Mouse (Mus musculus) spleen, postnatal 14 days (tissue): ENCODE data around the gene Cnr2.

Experiments
- DNase-seq, 2 experiments: peaks; one replicate each; pipeline ENCODE4 v3.0.0; 2021 to 2022; ENCODE audit warnings: low spot score in 2 of 2

Gene Cnr2

GRCm38 (mm10) chr4:135930239-135930638, 35.0 kb downstream of the Cnr2 start:
- no peak for DNase-seq

DNA sequence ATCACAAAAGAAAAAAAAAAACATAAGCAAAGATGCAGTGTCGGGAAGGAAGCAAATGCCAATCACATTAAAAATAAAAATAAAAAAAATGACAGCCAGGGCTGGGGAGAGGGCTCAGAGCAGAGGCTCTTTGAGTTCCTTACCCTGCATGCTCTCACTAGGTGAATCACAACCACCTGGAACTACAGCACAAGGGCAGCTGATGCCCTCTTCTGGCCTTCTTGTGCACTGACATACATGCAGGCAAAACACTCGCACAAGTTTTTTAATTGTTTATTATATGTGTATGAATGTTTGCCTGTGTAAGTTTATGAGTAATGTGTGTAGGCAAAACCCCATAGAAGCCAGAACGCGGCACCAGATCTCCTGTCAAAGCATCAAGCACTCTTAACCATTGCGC, 36.6 kb downstream of the Cnr2 start:
- DNase-seq, result no peak

GRCm38 (mm10) chr4:135934708-135935500, 39.7 kb downstream of the Cnr2 start:
- no peak for DNase-seq

- DNase-seq, result no peak
These were observed 40.3 kb downstream of the Cnr2 start for GRCm38 (mm10) chr4:135935502-135935901.

DNA sequence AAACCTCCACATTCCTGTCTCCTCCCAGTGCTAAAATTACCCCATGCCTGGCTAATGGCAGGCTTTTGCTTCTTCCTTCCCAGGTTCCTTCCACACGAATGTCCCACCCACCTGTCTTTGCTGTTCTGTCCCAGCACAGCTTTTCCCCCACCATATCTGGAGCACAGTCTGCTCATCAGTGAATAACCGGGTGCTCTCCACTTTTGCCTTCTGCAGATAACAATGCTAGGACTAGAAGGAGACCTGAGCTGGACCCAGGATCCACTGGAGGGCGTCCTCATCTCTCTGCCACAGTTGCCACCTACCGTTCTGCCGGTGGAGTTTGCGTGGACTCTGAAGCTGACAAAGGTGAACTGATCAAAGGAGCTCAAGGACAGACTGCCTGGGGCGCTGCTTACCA, 43.7 kb downstream of the Cnr2 start:
- DNase-seq, result no peak

- peak in 1 of 2 experiments; percentile 37 for DNase-seq
These were observed 45.8 kb downstream of the Cnr2 start for GRCm38 (mm10) chr4:135941026-135941425.

DNA sequence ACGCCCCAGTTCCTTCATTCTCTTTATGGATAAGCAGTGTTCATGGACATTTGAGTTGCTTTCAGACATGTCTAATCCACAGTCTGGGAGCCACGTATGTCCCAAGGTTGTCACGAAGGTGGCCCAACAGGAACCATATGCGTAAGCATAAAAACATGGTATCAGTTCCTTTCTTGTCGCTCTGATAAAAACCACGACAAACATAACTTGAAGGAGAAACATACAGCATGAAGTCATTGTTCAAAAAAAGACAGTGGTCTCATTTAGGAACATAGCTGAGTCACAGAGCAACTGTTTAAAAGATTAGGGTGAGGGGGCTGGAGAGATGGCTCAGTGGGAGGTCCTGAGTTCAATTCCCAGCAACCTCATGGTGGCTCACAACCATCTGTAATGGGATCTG, 47.0 kb downstream of the Cnr2 start:
- no peak for DNase-seq

- no peak for DNase-seq
These were observed 48.2 kb downstream of the Cnr2 start for GRCm38 (mm10) chr4:135943389-135943788.

GRCm38 (mm10) chr4:135945706-135946105, 50.5 kb downstream of the Cnr2 start:
- DNase-seq, result no peak

DNA sequence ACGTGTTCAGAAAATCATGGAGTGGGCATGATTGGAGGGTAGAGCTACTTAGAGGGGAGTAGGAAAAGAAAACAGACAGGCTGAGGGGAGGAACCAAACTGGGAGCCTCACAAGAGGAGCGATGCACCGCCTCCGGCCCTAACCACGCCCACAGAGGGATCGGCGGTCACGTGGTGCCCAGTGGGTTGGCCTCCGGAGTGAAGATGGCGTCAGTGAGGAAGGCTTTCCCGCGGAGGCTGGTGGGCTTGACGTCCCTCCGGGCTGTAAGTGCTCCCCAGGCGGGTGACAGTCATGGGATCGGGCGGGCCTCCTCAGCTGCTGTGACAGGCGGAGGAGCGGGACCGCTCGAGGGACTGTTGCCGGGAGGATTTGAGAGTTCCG, 51.1 kb downstream of the Cnr2 start, which contains the start of gene Hmgcl:
Hmgcl (plus strand) TSS at position 171 of the 381 bp plus-strand sequence.
- peak; percentile 92 to 94 for DNase-seq

DNA sequence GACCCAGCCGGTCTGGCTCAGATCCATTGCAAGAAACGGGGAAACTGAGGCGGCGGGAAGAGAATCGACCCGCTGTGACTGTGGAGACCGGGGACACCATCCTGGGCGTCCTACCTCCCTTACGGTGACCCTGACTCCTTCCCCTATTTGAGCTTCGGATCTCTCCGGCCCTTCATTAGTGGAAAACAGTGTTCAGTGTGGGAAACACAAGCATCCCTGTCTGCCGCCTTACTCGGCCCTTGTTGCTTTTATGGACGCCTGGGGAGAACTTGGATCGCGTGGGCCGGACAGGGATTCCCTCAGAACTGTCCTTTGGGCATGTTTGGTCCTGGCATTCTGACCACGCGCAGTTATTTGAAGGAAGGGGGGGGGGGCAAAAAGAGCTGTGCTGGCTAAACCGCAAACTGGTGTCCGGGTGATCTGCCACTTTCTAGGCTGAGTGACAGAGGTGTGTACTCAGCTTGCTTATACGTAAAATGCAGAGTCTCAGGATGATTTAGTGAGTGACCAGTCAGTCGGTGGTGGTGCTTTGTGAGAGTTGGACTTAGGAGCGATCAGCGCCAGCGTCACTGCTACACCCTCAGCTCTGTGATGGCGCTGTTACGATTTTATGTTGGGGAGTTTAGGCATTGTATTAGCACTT, 51.6 kb downstream of the Cnr2 start:
- no peak for DNase-seq

DNA sequence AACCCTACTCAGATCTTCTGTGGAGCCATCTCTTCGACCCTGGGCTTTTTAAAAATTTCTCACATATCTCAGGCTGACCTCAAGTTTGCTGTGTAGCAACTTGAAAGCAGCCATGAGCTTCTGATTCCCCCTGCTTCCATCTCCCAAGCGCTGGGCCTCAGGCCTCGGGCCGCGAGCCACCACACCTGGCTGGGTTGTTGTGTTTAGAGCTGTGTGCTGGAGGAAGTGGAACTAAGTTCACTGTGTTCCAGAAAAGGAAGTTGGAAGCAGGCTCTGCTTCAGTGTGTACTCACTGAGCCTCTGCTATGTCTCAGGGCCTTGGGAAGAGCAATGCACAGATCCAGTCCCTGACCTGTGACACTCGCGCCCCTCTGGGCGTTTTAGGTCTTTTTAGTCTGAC, 52.9 kb downstream of the Cnr2 start:
- no peak for DNase-seq

GRCm38 (mm10) chr4:135949475-135949874, 54.3 kb downstream of the Cnr2 start:
- DNase-seq, result no peak

- no peak for DNase-seq
These were observed 54.7 kb downstream of the Cnr2 start for GRCm38 (mm10) chr4:135949911-135950310.

DNA sequence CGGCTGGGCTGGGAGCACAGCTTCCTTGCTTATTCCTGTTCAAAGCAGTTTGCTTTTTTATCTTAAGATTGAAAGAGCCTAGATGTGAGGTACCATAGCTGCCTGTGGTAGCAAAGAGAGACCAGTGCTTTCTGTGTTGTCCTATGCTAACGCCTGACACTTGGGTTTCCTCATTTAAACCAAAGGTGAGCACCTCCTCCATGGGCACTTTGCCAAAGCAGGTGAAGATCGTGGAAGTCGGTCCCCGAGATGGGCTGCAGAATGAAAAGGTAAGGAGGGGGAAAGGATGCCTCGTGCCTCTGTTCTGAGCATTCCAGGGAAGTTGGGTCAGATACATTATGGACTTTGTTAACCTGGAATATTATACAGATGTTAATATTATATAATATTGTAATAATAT, 55.2 kb downstream of the Cnr2 start:
- no peak for DNase-seq

GRCm38 (mm10) chr4:135951505-135951904, 56.3 kb downstream of the Cnr2 start:
- no peak for DNase-seq

GRCm38 (mm10) chr4:135953179-135953578, 58.0 kb downstream of the Cnr2 start:
- no peak for DNase-seq

GRCm38 (mm10) chr4:135954241-135954640, 59.0 kb downstream of the Cnr2 start:
- peak; percentile 61 to 83 for DNase-seq

DNA sequence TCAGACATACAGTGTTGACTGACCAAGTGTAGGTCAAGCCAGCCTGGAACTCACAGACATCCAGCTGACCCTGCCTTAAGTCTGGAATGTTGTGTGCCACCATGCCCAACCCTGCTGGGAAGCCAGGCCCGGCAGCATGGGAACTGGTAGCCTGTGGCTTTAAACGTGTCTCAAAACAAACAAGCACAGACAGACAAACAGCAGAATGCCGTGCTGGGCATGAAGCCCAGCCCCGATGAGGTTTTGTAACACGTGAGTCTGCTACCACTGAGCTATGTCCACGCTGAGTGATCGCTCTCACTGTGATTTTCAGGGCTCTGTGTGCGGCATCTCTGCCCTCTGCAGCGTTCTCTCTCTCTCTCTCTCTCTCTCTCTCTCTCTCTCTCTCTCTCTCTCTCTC, 60.7 kb downstream of the Cnr2 start:
- DNase-seq, result no peak

DNA sequence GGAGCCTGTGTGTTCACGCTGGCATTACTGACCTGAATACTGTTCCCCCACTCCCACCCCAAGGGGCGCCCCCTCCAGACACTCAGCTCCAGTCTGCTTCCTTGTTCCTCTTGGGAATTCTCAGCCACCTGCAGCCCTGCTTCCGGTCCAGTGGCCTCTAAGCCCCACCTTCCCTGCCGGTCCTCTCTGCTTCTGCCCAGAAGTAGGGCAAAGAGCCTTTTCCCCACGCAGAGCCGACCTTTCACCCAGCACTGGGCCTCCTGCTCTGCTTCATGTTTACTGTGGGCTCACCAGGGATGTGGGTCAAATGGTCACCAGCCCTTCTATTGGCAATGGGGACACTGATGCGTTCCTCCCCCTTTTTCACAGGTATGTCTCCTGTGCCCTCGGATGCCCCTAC, 63.2 kb downstream of the Cnr2 start:
- no peak for DNase-seq

- peak; percentile 65 to 85 for DNase-seq
These were observed 65.5 kb downstream of the Cnr2 start for GRCm38 (mm10) chr4:135960717-135961116.

DNA sequence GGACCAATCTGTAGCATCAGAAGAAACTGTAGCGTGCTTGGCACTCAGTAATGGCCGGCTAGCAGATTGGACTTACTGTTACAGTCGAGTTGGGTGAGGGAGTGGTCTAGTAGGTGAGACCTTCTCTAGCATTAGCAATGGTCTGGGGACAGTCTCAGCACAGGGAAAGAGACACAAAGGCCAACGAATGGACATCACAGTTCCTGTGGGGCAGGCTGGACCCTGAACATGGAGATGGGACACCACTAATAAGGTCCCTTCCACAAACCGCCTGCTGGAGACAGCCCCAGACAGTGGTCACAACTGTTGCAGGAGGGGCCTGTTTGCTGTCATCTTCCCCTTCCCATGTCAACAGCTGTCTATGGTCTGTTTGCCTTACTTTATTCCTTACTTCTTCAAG, 66.5 kb downstream of the Cnr2 start:
- DNase-seq, result no peak

GRCm38 (mm10) chr4:135962198-135962597, 67.0 kb downstream of the Cnr2 start:
- no peak for DNase-seq
